Mouse (Mus musculus) C2C12 (cell line): ENCODE data around the gene Prdx5. TPM values are rescaled to one million over a fixed set of nuclear protein-coding genes. Genes with fewer than 3 reads are reported as not detected.

Experiments used
- H3K27me3 ChIP-seq: one replicate; pipeline ENCODE4 v1.6.1; 2011; ENCODE audit not compliant: control insufficient read depth, insufficient read depth, insufficient read length
- H3K36me3 ChIP-seq: one replicate; pipeline ENCODE4 v1.6.1; 2011; ENCODE audit not compliant: control insufficient read depth, insufficient read depth
- H3K4me3 ChIP-seq: one replicate; pipeline ENCODE4 v1.5.1; 2011; ENCODE audit warnings: mild to moderate bottlenecking, control low read depth; ENCODE audit not compliant: poor library complexity, insufficient read depth, severe bottlenecking
- H3K79me2 ChIP-seq: one replicate; pipeline ENCODE4 v1.6.1; 2011; ENCODE audit not compliant: control insufficient read depth, insufficient read depth
- H3K79me3 ChIP-seq: one replicate; pipeline ENCODE4 v1.6.1; 2011; ENCODE audit warnings: low read depth, control low read depth
- H3ac ChIP-seq: one replicate; pipeline ENCODE3; 2011; ENCODE audit warnings: low read depth; ENCODE audit not compliant: control insufficient read depth, insufficient read length
- CEBPB ChIP-seq: IDR thresholded peaks from one replicate; pipeline ENCODE4 v1.6.1; 2011; ENCODE audit warnings: low read depth, mild to moderate bottlenecking, control low read depth, moderate library complexity
- CTCF ChIP-seq: IDR thresholded peaks from one replicate; pipeline ENCODE4 v1.5.1; 2011; ENCODE audit not compliant: control insufficient read depth, insufficient read depth, insufficient read length
- FOSL1 ChIP-seq: IDR thresholded peaks from one replicate; pipeline ENCODE4 v1.8.0; 2011; ENCODE audit warnings: mild to moderate bottlenecking, low read length; ENCODE audit not compliant: poor library complexity, insufficient read depth, severe bottlenecking
- MAX ChIP-seq: IDR thresholded peaks from one replicate; pipeline ENCODE4 v1.6.1; 2011; ENCODE audit warnings: mild to moderate bottlenecking, control low read depth
- MYOD1 ChIP-seq: IDR thresholded peaks from one replicate; pipeline ENCODE4 v1.6.1; 2011; ENCODE audit warnings: low read depth; ENCODE audit not compliant: control insufficient read depth, insufficient read length
- MYOG ChIP-seq: IDR thresholded peaks from one replicate; pipeline ENCODE4 v1.6.1; 2011; ENCODE audit not compliant: control insufficient read depth, insufficient read length; ENCODE audit errors: extremely low read depth
- USF1 ChIP-seq: IDR thresholded peaks from one replicate; pipeline ENCODE4 v1.6.1; 2011; ENCODE audit warnings: low read depth, mild to moderate bottlenecking, control low read depth, moderate library complexity
- polyA plus RNA-seq: library from polyadenylated mRNA; unstranded; fragments of >200 nt; fragmentation: generic; extraction: Trizol; gene quantifications from one replicate; pipeline ENCODE4 v1.2.1, GENCODE M21; 2012; ENCODE audit warnings: missing spikeins

Gene Prdx5
- polyA plus RNA-seq, 1 experiment, result 270 TPM

DNA sequence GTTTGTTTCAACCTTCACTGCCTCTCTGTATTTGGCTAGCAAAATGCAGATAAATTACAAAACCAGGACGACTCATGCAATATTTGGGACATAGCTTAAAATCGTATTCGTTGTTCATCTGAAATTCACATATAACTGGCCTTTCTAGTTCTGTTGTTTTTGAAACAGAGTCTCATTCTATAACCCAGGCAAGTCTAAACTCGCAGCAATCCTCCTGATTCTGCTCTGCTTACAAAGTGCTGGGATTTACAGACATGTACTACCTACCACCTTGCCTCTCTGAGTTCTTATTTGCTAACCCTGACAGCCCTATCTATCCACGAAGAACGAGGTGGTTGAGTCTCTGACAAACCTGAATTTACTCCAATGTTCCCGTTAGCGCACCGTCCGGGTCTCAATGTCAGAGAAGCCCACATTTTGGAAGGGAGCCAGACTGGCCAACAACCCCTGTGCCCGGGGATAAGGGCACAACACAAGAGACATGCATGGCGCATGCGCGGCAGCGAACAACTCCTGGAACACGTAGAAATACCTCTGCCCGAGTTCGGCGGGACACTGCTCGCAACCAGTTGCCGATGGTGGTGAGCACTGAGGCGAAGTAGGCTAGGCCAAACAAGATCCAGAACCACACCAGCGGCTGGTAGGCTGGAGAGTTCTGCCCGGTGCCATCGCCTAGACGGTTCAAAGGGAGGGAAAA is 16.8 kb upstream of the Prdx5 start:
- Histone ChIP-seq H3K79me3 (no peaks in the 10 kb centered on the region), H3K36me3 (no peaks in the 10 kb centered on the region), H3K79me2 (no peaks in the 10 kb centered on the region), H3K4me3 (no peak overlapping the region), H3K27me3 (peaks cover 10% of the 10 kb centered on the region), H3ac (no peak overlapping the region)
- no peak for TF ChIP-seq CTCF
- no peak for TF ChIP-seq MYOG
- no peak for TF ChIP-seq MAX
- no peak for TF ChIP-seq USF1
- no peak for TF ChIP-seq CEBPB
- TF ChIP-seq FOSL1, result no peak
- no peak for TF ChIP-seq MYOD1

DNA sequence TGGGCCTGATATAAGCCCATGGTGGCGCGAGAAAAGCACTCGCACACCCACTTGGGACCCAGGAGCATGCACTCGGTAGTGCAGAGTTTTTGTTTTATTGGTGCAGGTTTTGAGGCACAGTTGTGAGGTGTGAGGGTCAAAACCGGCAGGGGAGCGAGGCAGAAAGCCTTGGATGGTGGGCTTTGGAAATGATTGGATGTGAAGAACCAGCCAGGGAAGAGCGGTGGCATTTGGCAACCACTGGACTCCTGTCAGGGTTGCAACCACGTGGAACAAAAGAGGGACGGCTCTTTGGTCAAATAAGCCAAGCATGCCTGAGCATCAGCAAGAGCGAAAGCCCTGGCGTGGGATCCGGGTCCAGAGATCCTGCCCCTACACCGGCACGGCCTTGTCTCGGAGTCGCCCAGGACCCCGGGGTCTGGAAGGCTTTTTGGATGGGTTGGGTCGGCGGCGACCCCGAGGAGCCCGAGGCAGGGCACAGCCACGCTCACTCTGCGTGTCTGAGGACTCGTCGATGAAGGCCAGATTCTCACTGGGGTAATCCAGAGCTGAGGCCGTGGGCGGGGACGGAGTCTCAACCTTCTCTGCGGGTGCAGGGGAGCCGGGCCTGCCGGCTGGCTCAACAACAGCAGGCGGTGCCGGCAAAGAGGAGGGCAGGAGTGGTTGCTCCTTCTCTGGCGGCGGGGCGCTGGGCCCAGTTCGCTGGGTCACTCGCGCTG is 15.9 kb upstream of the Prdx5 start:
- H3K27me3 ChIP-seq, result peaks cover 10% of the 10 kb centered on the region
- H3K79me2 ChIP-seq, result peaks cover 5% of the 10 kb centered on the region
- no peaks in the 10 kb centered on the region for H3K36me3 ChIP-seq
- no peak overlapping the region for H3K4me3 ChIP-seq
- TF ChIP-seq MYOG (no peak), CTCF (no peak), USF1 (no peak), CEBPB (no peak), FOSL1 (no peak), MYOD1 (no peak), MAX (no peak)
- peaks cover 2% of the 10 kb centered on the region for H3K79me3 ChIP-seq
- H3ac ChIP-seq, result no peak overlapping the region

- H3K27me3 ChIP-seq, result peaks cover 10% of the 10 kb centered on the region
- TF ChIP-seq FOSL1, result no peak
- no peak for TF ChIP-seq USF1
- no peak for TF ChIP-seq CTCF
- TF ChIP-seq CEBPB, result no peak
- TF ChIP-seq MYOG, result no peak
- no peak for TF ChIP-seq MYOD1
- H3K4me3 ChIP-seq, result no peak within 1 kb of the TSS
- no peak within 1 kb of the TSS for H3ac ChIP-seq
- no peaks in the 10 kb centered on the region for H3K36me3 ChIP-seq
- H3K79me2 ChIP-seq, result peaks cover 11% of the 10 kb centered on the region
- peaks cover 4% of the 10 kb centered on the region for H3K79me3 ChIP-seq
Measured at GRCm38 (mm10) chr19:6925307-6925573, 15.3 kb upstream of the Prdx5 start, which contains the start of gene Catsperz. Catsperz (minus strand) TSS chr19:6925380.

DNA sequence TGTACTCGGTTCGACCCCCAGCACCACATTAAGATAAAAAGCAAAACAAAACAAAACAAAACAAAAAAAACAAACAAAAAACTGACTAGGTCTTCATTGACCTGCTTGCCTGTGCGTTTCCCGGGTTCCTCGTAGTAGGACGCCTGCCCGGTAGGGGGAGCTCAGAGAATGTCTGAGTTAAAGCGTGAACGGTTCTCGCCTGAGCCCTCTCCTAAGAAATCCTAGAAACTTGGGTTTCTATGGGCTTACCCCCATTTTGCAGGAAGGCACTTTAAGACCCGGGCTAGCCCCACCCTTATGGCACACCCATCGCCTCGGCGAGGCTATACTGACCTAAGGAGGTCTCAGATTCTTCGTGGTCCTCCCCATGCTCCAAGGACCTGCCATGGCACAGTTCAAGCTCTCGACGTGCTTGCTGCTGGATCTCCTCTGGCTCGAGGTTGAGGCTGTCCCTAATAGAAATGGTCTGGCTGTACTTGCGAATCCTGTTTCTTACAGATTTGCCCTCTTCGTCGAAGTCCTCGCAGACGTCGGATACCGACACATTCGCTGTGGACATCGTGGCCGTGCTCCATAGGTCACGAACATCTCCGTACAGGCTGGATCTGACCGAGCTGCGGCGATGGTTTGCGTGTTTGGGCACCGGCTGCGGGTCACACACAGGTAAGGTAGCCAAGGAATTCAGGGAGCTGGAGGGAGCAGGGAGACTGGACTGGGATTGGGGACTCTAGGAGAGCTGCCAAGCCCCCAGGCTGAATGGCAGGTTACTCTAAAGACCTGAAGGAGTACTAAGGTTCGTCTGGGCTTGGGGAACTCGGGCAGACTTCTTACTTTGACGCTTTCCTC is 14.8 kb upstream of the Prdx5 start:
- Histone ChIP-seq H3K36me3 (no peaks in the 10 kb centered on the region), H3K4me3 (no peak overlapping the region), H3K27me3 (peaks cover 10% of the 10 kb centered on the region), H3K79me3 (peaks cover 4% of the 10 kb centered on the region), H3K79me2 (peaks cover 16% of the 10 kb centered on the region), H3ac (no peak overlapping the region)
- no peak for TF ChIP-seq MYOD1
- peak; percentile 46 for TF ChIP-seq CTCF

- peaks cover 25% of the 10 kb centered on the region for H3K79me2 ChIP-seq
- H3K79me3 ChIP-seq, result peaks cover 4% of the 10 kb centered on the region
- no peak overlapping the region for H3K4me3 ChIP-seq
- no peak for TF ChIP-seq MAX
- TF ChIP-seq MYOG, result no peak
- no peak for TF ChIP-seq MYOD1
- TF ChIP-seq FOSL1, result no peak
- TF ChIP-seq CTCF, result no peak
- no peak for TF ChIP-seq USF1
- no peak for TF ChIP-seq CEBPB
- no peaks in the 10 kb centered on the region for H3K36me3 ChIP-seq
- peaks cover 10% of the 10 kb centered on the region for H3K27me3 ChIP-seq
- H3ac ChIP-seq, result no peak overlapping the region
Measured at GRCm38 (mm10) chr19:6922901-6923735, 13.2 kb upstream of the Prdx5 start.
